Mouse (Mus musculus) layer of hippocampus, adult 2 months (tissue): ENCODE measurements around the gene Slc35f3. TPM values are rescaled to one million over a fixed set of nuclear protein-coding genes. Genes with fewer than 3 reads are reported as not detected.
A peak's percentile ranks its signal among the peaks of the same experiment; 100 is the strongest.

ENCODE experiments used
- DNase-seq, 2 experiments: peaks; one replicate each; pipeline ENCODE4 v3.0.0; 2022; ENCODE audit warnings: low spot score in 2 of 2
- H3K27ac ChIP-seq: fragments of 200-600 bp; 2 replicates; pipeline ENCODE4 v1.8.1; 2022
- H3K4me3 ChIP-seq: fragments of 200-600 bp; 2 replicates; pipeline ENCODE4 v1.8.1; 2022; ENCODE audit warnings: mild to moderate bottlenecking
- CTCF ChIP-seq: fragments of 200-600 bp; conservative IDR thresholded peaks from 2 replicates; pipeline ENCODE4 v1.8.1; 2022; ENCODE audit warnings: antibody characterized with exemption, mild to moderate bottlenecking, moderate library complexity
- total RNA-seq, 2 experiments: library from RNA; stranded (reverse); gene quantifications; 2 replicates each; pipeline ENCODE4 v1.2.3; 2021

Gene Slc35f3
- total RNA-seq, 2 experiments from 2014 or later: 45.9 to 47.1 TPM

DNA sequence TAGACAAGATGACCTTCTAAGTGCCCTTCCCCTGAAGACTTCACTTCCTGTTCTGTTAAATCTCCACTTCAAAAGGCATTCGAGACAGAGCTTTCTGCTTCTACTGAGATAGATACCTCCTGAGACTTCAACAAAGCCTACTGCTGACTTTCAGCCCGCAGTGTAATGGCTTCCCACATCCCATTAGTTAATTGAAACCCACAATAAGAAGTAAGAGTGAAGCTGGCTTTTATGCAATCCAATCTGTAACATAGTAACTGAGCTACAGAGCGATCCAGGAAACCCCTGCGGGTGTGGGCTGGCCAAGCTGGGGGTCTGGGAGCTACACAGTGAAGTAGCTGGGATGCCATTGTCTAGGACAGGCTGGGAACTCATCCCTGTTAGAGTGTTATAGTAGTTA is 46.7 kb downstream of the Slc35f3 start:
- no peak overlapping the region for H3K27ac ChIP-seq
- no peak for TF ChIP-seq CTCF
- no peak overlapping the region for H3K4me3 ChIP-seq
- no peak for DNase-seq

DNA sequence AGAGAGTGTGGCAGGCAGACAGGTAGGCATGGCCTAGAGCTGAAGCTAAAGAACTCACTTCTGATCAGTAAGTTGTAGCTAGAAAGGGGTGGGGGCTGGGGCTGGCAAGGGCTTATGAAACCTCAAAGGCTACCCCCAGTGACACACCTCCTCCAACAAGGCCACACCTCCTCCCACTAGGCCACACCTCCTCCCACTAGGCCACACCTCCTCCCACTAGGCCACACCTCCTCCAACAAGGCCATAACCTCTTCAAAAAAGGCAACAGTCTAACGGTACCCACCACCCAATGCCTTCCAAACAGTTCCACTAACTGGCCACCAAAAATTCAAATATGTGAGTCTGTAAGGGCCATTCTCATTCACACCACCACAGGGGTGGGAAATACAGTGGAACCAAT is 54.9 kb downstream of the Slc35f3 start:
- Histone ChIP-seq H3K27ac (no peak overlapping the region), H3K4me3 (no peak overlapping the region)
- no peak for TF ChIP-seq CTCF
- no peak for DNase-seq

DNA sequence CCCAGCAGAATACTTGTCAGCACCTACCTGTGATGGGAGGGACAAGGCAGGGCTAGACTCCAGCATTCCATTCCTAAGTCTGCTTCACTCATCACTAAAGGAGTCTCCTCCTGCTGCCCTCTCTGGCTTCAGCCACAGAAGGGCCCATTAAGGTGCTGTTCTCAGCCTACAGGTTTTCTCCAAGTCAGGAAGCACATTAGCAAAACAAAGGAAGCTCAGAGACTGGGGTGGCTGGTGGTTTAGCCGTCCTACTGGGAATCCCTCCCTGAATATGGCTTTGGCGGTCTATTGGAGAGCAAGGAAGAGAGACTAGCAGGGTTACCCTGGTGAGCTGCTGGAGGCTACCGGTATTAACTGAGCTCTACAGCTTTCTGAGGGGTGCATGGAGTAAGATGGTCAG is 59.6 kb downstream of the Slc35f3 start:
- no peak overlapping the region for H3K4me3 ChIP-seq

DNA sequence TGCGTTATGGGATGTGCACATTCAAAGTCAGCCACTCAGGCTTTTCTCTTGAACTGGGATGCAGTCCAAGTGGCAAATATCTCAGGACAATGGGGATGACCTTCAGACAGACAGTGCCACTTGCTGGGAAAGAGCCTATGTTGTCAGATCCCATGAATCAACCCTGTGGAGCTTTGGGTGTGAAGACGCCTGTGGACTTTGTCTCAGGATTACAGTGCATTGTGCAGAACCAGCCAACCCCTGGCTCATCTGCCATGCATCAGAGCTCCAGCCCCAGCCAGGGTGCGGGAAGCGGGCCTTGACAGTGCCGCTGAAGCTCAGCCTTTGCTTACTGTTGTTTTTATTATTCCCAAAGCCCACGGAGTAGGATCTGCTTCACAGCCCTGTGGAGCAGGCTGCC is 60.9 kb downstream of the Slc35f3 start:
- peak overlapping the region; percentile 48 for H3K27ac ChIP-seq

More for the DNA sequence above, 59.6 kb downstream of the Slc35f3 start:
- no peak for TF ChIP-seq CTCF
- DNase-seq: no peak
- H3K27ac ChIP-seq: no peak overlapping the region

DNA sequence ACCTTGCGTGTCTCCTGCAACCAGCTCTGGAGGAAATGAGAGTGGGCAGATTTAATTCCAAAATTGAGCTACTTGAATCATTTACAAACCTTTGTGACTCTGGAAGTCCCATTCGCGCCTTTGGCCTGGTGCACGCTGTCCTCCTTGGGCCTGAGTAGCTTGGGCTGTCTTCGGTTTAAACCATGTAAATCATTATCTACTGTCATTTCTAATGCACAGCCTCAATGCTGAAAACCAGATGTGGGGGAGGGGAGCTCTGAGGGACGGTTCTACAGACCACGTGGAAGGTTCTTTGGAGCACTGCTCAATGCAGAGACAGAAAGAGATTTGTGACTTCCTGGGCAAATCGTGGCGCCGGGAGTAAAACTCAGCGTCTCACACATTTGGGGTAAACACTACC is 61.7 kb downstream of the Slc35f3 start:
- no peak overlapping the region for H3K27ac ChIP-seq
- no peak overlapping the region for H3K4me3 ChIP-seq
- DNase-seq: no peak
- TF ChIP-seq CTCF: no peak

More for the DNA sequence above, 60.9 kb downstream of the Slc35f3 start:
- no peak for DNase-seq
- H3K4me3 ChIP-seq: no peak overlapping the region
- TF ChIP-seq CTCF: no peak

DNA sequence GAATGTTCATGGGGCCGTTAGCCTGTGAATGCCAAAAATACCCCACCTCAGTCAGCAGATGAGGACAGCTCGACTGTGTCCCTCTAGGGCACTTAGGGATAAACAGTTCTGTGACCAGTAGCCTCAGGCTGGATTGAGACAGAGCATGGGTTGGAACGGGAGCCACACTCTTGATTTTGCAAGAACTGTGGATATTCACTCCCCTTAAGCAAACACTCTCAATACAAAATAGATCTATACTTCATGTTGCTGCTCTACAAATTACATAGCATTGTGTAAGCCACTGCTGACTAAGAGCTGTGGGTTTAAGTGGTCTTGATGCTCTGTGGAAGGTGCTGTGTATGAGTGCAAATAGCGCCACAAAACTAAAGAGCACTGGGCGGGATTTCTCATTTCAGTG is 62.3 kb downstream of the Slc35f3 start:
- no peak for DNase-seq
- H3K4me3 ChIP-seq: no peak overlapping the region
- no peak for TF ChIP-seq CTCF
- H3K27ac ChIP-seq: no peak overlapping the region

DNA sequence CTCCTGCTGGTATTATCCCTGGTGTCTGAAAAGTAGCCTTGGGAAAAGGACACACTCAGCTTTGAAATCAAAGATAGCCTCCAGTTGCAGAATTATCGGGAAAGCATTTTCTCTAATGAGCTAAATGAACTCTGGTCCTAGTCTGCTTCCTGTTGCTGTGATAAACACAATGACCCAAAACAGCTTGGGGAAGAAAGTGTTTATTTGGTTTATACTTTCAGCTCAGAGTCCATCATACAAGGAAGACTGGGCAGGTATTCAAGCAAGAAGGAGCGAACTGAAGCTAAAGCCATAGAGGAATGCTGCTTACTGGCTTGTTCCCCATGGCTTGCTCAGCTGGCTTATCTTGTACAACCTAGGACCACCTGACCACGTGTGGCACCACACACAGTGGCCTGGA is 67.9 kb downstream of the Slc35f3 start:
- H3K27ac ChIP-seq: no peak overlapping the region
- DNase-seq: no peak

DNA sequence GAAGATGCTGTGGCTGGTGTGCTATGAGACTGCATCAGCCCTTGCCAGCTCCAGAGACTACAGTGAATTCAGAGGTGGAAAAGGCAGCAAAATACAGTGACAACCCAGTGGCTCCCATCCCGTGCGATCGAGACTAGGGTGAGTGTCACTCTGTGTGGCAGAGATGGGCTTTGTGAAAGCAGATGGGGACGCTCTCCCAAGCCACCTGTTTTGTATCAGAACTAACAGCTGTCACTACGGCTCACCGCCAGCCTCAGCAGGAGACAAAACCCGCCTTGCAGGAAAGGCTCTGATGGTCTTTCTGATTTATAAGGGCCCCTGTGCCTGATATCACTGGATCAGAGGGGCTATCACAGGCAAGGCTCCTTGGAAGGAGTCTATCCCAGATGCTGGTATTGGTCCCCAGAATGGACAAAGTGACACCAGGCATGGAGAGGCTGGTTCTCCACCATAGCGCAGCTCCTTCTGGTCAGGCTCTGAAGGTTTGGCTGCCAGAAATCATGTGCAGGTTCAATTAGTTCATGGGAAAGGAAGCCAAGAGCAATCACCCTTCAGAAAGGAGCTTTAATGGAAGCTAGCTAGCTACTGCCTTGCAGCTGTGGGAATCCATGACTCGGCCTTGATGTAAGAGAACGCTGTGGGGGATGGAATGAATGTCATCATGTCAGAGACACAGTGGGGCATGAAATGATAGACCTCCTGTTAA is 70.1 kb downstream of the Slc35f3 start:
- no peak overlapping the region for H3K4me3 ChIP-seq
- DNase-seq: peak; percentile 62 to 69
- no peak for TF ChIP-seq CTCF
- peak overlapping the region; percentile 46; the same call in 1 of the 2 replicates for H3K27ac ChIP-seq

More for the DNA sequence above, 67.9 kb downstream of the Slc35f3 start:
- H3K4me3 ChIP-seq: no peak overlapping the region
- TF ChIP-seq CTCF: no peak

DNA sequence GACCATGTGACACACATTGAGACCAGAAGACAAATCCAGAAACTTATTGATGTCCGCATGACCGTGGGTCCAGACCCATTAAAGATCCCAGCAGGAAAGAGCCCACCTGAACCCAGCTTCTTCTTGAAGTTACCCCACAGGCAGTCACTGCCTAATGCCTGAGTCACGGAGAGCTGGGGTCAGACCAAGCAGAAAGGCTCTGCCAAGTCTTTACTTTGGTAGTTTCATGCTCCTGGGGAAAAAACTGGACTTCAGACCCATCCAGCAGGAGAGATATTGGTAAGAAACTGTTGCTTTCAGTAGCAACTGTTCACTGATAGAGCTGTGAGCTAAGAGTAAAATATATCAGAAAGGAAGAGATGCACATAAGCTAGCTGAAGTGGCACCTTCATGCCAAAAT is 73.5 kb downstream of the Slc35f3 start:
- no peak for DNase-seq
- no peak for TF ChIP-seq CTCF
- H3K27ac ChIP-seq: no peak overlapping the region
- no peak overlapping the region for H3K4me3 ChIP-seq

DNA sequence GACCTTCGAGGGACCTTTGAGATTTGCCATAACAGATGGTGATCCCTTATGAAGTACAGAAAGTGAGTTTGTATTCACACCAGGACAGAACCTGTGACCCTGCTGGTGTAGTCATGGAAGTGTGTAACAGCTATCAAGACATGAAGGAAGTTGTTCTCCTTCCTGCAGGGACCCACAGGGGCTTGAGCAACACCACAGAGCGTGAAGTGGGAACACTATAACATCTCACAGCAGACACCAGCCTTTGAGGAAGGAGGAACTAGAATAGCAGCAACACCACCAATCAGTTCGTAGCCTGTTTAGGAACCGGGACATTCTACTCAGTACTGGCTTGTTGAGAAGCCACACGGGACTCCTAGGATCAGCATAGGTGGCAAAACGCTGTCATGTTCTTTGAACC is 81.2 kb downstream of the Slc35f3 start:
- TF ChIP-seq CTCF: no peak
- DNase-seq: no peak
- Histone ChIP-seq H3K27ac (no peak overlapping the region), H3K4me3 (no peak overlapping the region)

DNA sequence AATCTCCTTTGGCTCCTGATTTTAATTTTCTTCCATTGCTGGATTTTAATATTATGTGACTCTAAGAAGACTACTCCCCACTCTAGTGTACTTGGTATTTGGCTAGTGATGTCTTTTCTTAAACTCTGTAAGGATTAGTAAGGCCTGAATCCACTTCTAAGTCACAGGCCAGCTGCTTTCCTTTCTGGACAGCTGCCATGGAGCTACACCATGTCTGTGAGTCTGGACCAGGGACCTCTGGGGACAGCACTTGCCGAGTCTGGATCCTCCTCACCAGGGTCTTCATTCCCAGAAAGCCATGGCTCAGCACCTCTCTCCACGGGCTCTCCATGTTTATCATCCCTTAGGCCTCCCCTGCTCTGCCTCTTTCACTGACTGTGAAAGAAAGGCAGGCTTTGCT is 81.8 kb downstream of the Slc35f3 start:
- Histone ChIP-seq H3K4me3 (no peak overlapping the region), H3K27ac (no peak overlapping the region)
- DNase-seq: no peak
- no peak for TF ChIP-seq CTCF

DNA sequence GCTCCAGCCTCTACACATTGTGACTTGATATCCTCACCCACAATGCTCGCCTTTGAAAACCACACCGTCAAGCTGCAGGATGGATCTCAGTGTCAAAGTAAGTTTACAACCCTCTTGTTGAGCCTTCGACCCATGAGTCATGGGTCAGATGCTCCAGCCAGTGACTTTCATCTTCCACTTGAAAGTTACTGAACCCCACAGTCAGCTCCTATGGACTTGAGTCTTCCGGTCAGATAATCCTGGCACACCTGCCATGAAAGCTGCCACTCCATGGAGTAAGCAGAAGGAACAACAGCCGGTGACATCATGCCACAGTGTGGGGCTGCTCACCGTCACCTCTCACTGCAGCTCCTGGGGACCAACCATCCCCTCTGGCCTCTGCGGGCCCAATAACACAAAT is 82.9 kb downstream of the Slc35f3 start:
- H3K4me3 ChIP-seq: no peak overlapping the region
- H3K27ac ChIP-seq: no peak overlapping the region
- DNase-seq: no peak
- TF ChIP-seq CTCF: no peak

DNA sequence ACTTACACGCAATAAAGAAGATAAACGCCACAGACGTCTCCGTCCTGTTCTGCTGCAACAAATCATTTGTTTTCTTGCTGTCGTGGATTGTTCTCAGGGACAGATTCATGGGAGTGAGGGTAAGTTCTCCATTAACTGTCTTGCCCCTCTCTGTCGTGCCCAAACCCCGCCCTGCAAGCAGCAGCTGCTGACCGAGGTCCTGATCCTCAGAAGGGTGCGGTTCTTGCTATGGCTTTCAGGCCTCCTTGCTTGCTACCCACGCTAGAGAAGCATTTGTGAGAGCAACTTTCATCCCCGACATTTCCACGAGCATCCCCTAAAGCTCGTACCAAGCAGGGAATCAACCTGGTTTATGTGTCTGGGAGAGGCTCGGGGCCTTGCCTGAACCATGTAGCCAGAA is 83.9 kb downstream of the Slc35f3 start:
- no peak for TF ChIP-seq CTCF
- Histone ChIP-seq H3K27ac (no peak overlapping the region), H3K4me3 (no peak overlapping the region)
- DNase-seq: no peak

DNA sequence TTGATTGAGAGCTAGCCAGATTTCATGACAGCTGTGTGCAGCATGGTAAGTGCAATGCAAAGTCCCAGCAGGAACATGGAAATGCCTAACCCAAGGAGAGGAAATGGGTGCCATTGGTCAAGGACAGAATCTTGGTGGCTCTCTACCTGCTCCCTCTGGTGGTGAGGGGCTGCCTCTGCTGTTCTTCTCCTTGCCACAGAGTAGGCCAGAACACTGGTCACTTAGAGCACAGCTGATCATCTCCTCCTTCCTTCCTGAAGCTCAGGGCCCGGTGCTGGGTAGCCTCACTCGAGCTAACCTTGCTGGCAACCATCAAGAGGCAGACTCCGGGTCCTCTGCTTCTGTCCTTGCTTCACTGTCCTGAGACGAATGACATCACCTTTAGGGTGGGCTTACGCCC is 84.4 kb downstream of the Slc35f3 start:
- H3K4me3 ChIP-seq: no peak overlapping the region
- H3K27ac ChIP-seq: peak overlapping the region; percentile 24; the same call in 1 of the 2 replicates
- TF ChIP-seq CTCF: peak; percentile 85
- DNase-seq: peak in 1 of 2 experiments; percentile 50
